Mouse (Mus musculus) megakaryocyte-erythroid progenitor cell, adult 5-6 weeks (primary cell): ENCODE data around the gene Plekha6. TPM values are rescaled to one million over a fixed set of nuclear protein-coding genes. Genes with fewer than 3 reads are reported as not detected.

Source experiments
- ATAC-seq: replicated peaks from 2 replicates; pipeline ENCODE4 v1.8.0; 2016; ENCODE audit warnings: mild to moderate bottlenecking, inconsistent platforms; ENCODE audit not compliant: severe bottlenecking, poor library complexity, low FRiP score, low TSS enrichment
- total RNA-seq, 2 experiments: library from RNA; stranded (forward) in 1 of 2; stranded (reverse) in 1 of 2; fragments of 200-1000, 215-1000 nt in 1 of 2; fragments of >200 nt in 1 of 2; fragmentation: Nextera tagmentation in 1 of 2; gene quantifications; 2 replicates each; pipeline ENCODE4 v1.2.3; 2014 to 2017

Plekha6 gene
- total RNA-seq, 2 experiments from 2014 or later: 2.2 to 18.6 TPM

GRCm38 (mm10) chr1:133209482-133209881 lies 45.5 kb downstream of the Plekha6 start:
- no peak for ATAC-seq

- ATAC-seq: no peak
These were observed 46.0 kb downstream of the Plekha6 start for GRCm38 (mm10) chr1:133209901-133210516.

- no peak for ATAC-seq
These were observed 46.8 kb downstream of the Plekha6 start for GRCm38 (mm10) chr1:133210766-133211165.

GRCm38 (mm10) chr1:133212273-133212672 lies 48.3 kb downstream of the Plekha6 start:
- no peak for ATAC-seq

GRCm38 (mm10) chr1:133213098-133213497 lies 49.1 kb downstream of the Plekha6 start:
- no peak for ATAC-seq

- no peak for ATAC-seq
These were observed 49.9 kb downstream of the Plekha6 start for GRCm38 (mm10) chr1:133213901-133214300.

- ATAC-seq: no peak
These were observed 50.8 kb downstream of the Plekha6 start for GRCm38 (mm10) chr1:133214672-133215359.

GRCm38 (mm10) chr1:133215360-133215700 lies 51.3 kb downstream of the Plekha6 start:
- no peak for ATAC-seq

- no peak for ATAC-seq
These were observed 51.7 kb downstream of the Plekha6 start for GRCm38 (mm10) chr1:133215753-133216152.

- no peak for ATAC-seq
These were observed 53.0 kb downstream of the Plekha6 start for GRCm38 (mm10) chr1:133217031-133217430.

GRCm38 (mm10) chr1:133219106-133219505 lies 55.1 kb downstream of the Plekha6 start:
- ATAC-seq: no peak

GRCm38 (mm10) chr1:133221459-133221858 lies 57.4 kb downstream of the Plekha6 start:
- no peak for ATAC-seq

GRCm38 (mm10) chr1:133222445-133222995 lies 58.5 kb downstream of the Plekha6 start:
- no peak for ATAC-seq

GRCm38 (mm10) chr1:133224674-133225073 lies 60.7 kb downstream of the Plekha6 start:
- no peak for ATAC-seq

- ATAC-seq: no peak
These were observed 61.1 kb downstream of the Plekha6 start for GRCm38 (mm10) chr1:133225137-133225536.

GRCm38 (mm10) chr1:133225561-133225960 lies 61.6 kb downstream of the Plekha6 start:
- ATAC-seq: no peak

- ATAC-seq: 0 out of 2 replicates have a peak, but pooled peaks have one; percentile 25
These were observed 62.1 kb downstream of the Plekha6 start for GRCm38 (mm10) chr1:133225963-133226660.

GRCm38 (mm10) chr1:133226928-133227327 lies 62.9 kb downstream of the Plekha6 start:
- ATAC-seq: peak; percentile 55

GRCm38 (mm10) chr1:133227378-133227777 lies 63.4 kb downstream of the Plekha6 start:
- ATAC-seq: no peak

- ATAC-seq: no peak
These were observed 64.9 kb downstream of the Plekha6 start for GRCm38 (mm10) chr1:133228809-133229487.
